Mouse (Mus musculus) kidney, postnatal 14 days (tissue): Measurements from ENCODE around the gene Ccsap.

Experiments
- DNase-seq: peaks from one replicate; pipeline ENCODE4 v3.0.0; 2022; ENCODE audit warnings: mixed read lengths

Gene Ccsap

GRCm38 (mm10) chr8:123803639-123804038, 56.4 kb downstream of the Ccsap start:
- no peak for DNase-seq

DNA sequence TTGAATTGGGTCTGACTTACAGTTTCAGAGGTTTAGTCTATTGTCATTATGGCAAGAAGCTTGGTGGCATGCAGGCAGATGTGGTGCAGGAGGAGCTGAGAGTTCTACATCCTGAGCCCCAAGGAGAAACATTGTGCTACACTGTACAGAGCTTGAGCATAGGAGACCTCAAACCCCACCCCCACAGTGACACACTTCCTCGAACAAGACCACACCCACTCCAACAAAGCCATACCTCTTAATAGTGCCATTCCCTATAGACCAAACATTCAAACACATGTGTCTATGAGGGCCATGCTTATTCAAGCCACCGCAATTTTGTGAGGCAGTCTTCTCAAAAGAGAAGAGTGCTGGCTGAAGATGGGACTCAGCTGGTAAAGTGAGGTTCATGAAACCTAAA, 58.5 kb downstream of the Ccsap start:
- no peak for DNase-seq

DNA sequence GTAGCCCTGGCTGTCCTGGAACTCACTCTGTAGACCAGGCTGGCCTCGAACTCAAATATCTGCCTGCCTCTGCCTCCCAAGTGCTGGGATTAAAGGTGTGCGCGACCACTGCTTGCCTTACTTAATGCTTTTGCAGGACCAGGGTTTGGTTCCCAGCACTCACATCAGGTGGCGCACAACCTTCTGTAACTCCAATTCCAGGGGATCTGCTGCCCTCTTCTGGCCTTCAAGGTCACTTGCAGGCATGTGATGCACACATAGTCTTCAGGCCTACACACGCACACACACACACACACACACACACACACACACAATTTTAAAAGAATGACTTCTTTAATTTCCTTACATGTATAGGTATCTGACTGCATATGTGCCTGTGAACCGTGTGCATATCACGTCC, 59.1 kb downstream of the Ccsap start:
- no peak for DNase-seq

- DNase-seq = no peak
Observed at GRCm38 (mm10) chr8:123799885-123800284, 60.1 kb downstream of the Ccsap start.

- DNase-seq = no peak
Observed at GRCm38 (mm10) chr8:123799434-123799833, 60.6 kb downstream of the Ccsap start.

- no peak for DNase-seq
Observed at GRCm38 (mm10) chr8:123797928-123798327, 62.1 kb downstream of the Ccsap start.

DNA sequence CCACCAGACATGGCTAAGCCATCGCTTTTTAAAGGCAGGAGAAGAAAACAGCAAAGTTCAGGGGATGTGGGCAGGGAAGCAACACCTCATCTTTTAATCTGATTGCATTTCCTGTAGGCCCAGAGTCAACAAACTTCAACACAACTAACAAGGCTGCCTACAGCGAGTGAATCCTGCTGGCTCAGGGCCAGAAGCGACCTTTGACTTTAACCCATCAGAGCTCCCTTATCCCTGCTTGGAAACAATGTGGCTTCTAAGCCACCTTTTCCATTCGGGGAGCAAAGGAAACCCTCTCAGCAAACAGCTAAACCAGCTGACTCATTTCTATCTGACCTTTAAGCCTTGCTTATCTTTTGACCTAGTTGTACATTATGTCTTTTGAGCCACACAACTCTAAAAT, 63.3 kb downstream of the Ccsap start:
- DNase-seq = peak; percentile 52

DNA sequence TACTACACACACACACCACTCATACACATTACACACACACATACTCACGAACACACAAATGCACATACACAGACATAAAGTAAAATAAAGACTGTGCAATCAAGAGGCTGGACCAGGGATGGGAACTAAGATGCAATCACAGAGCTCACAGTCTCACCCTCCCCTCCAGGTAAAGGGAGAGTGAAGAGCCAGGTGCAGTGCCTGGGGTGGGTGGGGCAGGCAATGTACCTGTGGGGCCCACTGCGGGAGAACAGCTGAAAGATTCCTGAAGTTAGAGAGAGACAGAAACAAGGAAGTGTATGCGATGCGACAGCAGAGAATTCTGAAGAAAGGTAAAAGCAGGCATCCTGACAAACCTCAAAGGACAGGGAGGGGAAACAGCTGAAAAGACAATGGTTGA, 65.2 kb downstream of the Ccsap start:
- DNase-seq = no peak

DNA sequence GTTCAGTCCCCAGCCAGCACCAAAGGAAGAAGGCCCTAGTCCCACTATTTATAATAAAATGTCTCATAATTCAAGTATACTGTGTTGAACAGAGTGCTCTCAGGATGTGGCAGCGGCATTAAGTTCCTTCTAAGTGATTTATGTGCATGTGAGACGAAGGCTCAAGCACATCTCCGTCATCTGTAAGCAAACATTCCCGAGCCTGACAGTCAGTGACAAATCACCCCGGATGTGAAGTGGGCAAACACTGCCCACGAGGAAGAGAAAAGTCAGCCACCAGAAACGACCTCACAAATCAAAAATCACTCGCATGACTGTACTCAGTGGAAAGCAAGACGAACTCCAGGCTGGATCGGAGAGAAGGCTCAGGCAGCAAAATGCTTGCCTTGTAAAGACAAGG, 66.1 kb downstream of the Ccsap start:
- DNase-seq = no peak

DNA sequence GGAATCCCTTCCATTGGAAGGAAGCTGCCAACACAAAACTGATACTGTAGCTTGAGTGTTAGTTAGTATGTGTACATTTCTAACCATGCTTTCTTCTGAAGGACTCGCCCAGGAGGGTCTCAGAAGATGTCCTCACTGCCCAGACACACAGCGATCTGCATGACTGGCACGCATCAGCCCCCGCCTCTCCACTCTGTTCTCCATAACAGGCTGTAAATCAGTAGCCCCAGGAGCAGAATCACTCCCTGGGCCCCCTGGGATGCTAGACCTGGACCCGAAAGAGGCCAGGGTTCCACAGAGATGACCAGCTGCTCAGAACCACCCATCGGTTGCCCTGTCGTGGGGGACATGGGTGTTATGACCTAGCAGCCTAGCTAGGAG, 68.2 kb downstream of the Ccsap start:
- no peak for DNase-seq

- DNase-seq = no peak
Observed at GRCm38 (mm10) chr8:123791101-123791844, 68.7 kb downstream of the Ccsap start.
